Mouse (Mus musculus): ENCODE data around the gene Plekhm1.
A peak's percentile ranks its signal among the peaks of the same experiment; 100 is the strongest.
"Not testable (repeated sequence)": the region's sequence is repeated elsewhere in the genome, so short reads cannot be mapped to it uniquely, and the experiment has no call there.

Gene Plekhm1

GRCm38 (mm10) chr11:103339414-103340119 is 72.9 kb downstream of the Plekhm1 start:
- peak; percentile 32 for DNase-seq (ENCODE audit: low spot score)

GRCm38 (mm10) chr11:103338671-103339070 is 73.8 kb downstream of the Plekhm1 start:
- no peak for DNase-seq (ENCODE audit: low spot score)

GRCm38 (mm10) chr11:103338119-103338518 is 74.4 kb downstream of the Plekhm1 start:
- DNase-seq (ENCODE audit: low spot score): no peak

GRCm38 (mm10) chr11:103337180-103337579 is 75.3 kb downstream of the Plekhm1 start:
- no peak for DNase-seq (ENCODE audit: low spot score)

- no peak for DNase-seq (ENCODE audit: low spot score)
Measured at GRCm38 (mm10) chr11:103335561-103335960, 76.9 kb downstream of the Plekhm1 start.

GRCm38 (mm10) chr11:103334925-103335324 is 77.6 kb downstream of the Plekhm1 start:
- DNase-seq (ENCODE audit: low spot score): no peak

GRCm38 (mm10) chr11:103333719-103334398 is 78.6 kb downstream of the Plekhm1 start:
- peak; percentile 41 for DNase-seq (ENCODE audit: low spot score)

- DNase-seq (ENCODE audit: low spot score): no peak
Measured at GRCm38 (mm10) chr11:103332890-103333651, 79.4 kb downstream of the Plekhm1 start.

GRCm38 (mm10) chr11:103332186-103332889 is 80.1 kb downstream of the Plekhm1 start:
- peak; percentile 72 for DNase-seq (ENCODE audit: low spot score)

GRCm38 (mm10) chr11:103331502-103332185 is 80.8 kb downstream of the Plekhm1 start:
- DNase-seq (ENCODE audit: low spot score): no peak

- DNase-seq (ENCODE audit: low spot score): no peak
Measured at GRCm38 (mm10) chr11:103330651-103331319, 81.7 kb downstream of the Plekhm1 start.

- DNase-seq (ENCODE audit: low spot score): peak; percentile 57
Measured at GRCm38 (mm10) chr11:103326950-103327349, 85.5 kb downstream of the Plekhm1 start.

GRCm38 (mm10) chr11:103325172-103325571 is 87.3 kb downstream of the Plekhm1 start:
- peak; percentile 67 for DNase-seq (ENCODE audit: low spot score)

GRCm38 (mm10) chr11:103324723-103325122 is 87.8 kb downstream of the Plekhm1 start:
- DNase-seq (ENCODE audit: low spot score): no peak

GRCm38 (mm10) chr11:103322832-103323231 is 89.7 kb downstream of the Plekhm1 start:
- DNase-seq (ENCODE audit: low spot score): not testable (repeated sequence)

- DNase-seq (ENCODE audit: low spot score): no peak
Measured at GRCm38 (mm10) chr11:103320646-103321045, 91.8 kb downstream of the Plekhm1 start.

- no peak for DNase-seq (ENCODE audit: low spot score)
Measured at GRCm38 (mm10) chr11:103320196-103320595, 92.3 kb downstream of the Plekhm1 start.

GRCm38 (mm10) chr11:103318042-103318441 is 94.4 kb downstream of the Plekhm1 start:
- no peak for DNase-seq (ENCODE audit: low spot score)

- DNase-seq (ENCODE audit: low spot score): no peak
Measured at GRCm38 (mm10) chr11:103315379-103315778, 97.1 kb downstream of the Plekhm1 start.

GRCm38 (mm10) chr11:103314736-103315374 is 97.6 kb downstream of the Plekhm1 start:
- no peak for DNase-seq (ENCODE audit: low spot score)

Data from ovary, postnatal 36 days (tissue).